Mouse (Mus musculus) heart, postnatal 0 days (tissue): ENCODE results near the gene Tcf19. TPM values are rescaled to one million over a fixed set of nuclear protein-coding genes. Genes with fewer than 3 reads are reported as not detected.

Source experiments
- ATAC-seq: fragments of 200-750 bp; cut with Nextera tagmentation; 2 replicates; pipeline ENCODE4 v1.8.0; 2017; ENCODE audit warnings: low read depth, moderate number of reproducible peaks, moderate library complexity; ENCODE audit not compliant: insufficient read depth
- DNase-seq: peaks from one replicate; pipeline ENCODE4 v3.0.0-alpha.2; 2016; ENCODE audit warnings: low spot score
- H3K27ac ChIP-seq: fragments of 300-500 bp; sonication (generic); 2 replicates; pipeline ENCODE4 v1.5.1; 2014; ENCODE audit warnings: low read depth, mild to moderate bottlenecking
- H3K27me3 ChIP-seq: fragments of 300-500 bp; sonication (generic); 2 replicates; pipeline ENCODE4 v1.6.1; 2014; ENCODE audit warnings: low read length, mixed read lengths; ENCODE audit not compliant: control insufficient read depth, insufficient read depth
- H3K36me3 ChIP-seq: fragments of 300-500 bp; sonication (generic); replicated peaks from 2 replicates; pipeline ENCODE4 v1.6.1; 2014; ENCODE audit warnings: low read length, mixed read lengths; ENCODE audit not compliant: control insufficient read depth, insufficient read depth
- H3K4me1 ChIP-seq: fragments of 300-500 bp; sonication (generic); 2 replicates; pipeline ENCODE4 v1.6.1; 2014; ENCODE audit warnings: antibody characterized with exemption; ENCODE audit not compliant: control insufficient read depth, insufficient read depth
- H3K4me2 ChIP-seq: fragments of 300-500 bp; sonication (generic); 2 replicates; pipeline ENCODE4 v1.6.1; 2014; ENCODE audit warnings: low read depth, mild to moderate bottlenecking, low read length, moderate library complexity
- H3K4me3 ChIP-seq: fragments of 300-500 bp; sonication (generic); 2 replicates; pipeline ENCODE4 v1.5.1; 2014; ENCODE audit warnings: low read depth, low read length
- H3K9ac ChIP-seq: fragments of 300-500 bp; sonication (generic); replicated peaks from 2 replicates; pipeline ENCODE4 v1.6.1; 2014; ENCODE audit warnings: low read depth, low read length, mixed read lengths
- H3K9me3 ChIP-seq: fragments of 300-500 bp; sonication (generic); replicated peaks from 2 replicates; pipeline ENCODE4 v1.6.1; 2016; ENCODE audit warnings: low read length; ENCODE audit not compliant: control insufficient read depth
- CTCF ChIP-seq: IDR thresholded peaks from 2 replicates; pipeline ENCODE4 v1.5.1; 2016; ENCODE audit warnings: antibody characterized with exemption, control low read depth, low read depth
- EP300 ChIP-seq: IDR thresholded peaks from 2 replicates; pipeline ENCODE4 v1.6.1; 2016; ENCODE audit warnings: antibody characterized with exemption, low read depth
- WGBS: fragments of 180-500 bp; shearing (Covaris S2); extraction: QIAGEN DNeasy Blood & Tissue Kit; methylation state at CpG from one replicate; pipeline ENCODE4 v1.1.7; 2014; 5-methylcytosine and 5-hydroxymethylcytosine counted together
- polyA plus RNA-seq: library from polyadenylated mRNA; unstranded; fragments of >200 nt; fragmentation: Nextera tagmentation; extraction: Ambion mirVana; gene quantifications from 2 replicates; pipeline ENCODE4 v1.2.1, GENCODE M21; 2015
- total RNA-seq: library from RNA; depleted of rRNA; stranded (reverse); fragments of >200 nt; gene quantifications from 2 replicates; pipeline ENCODE4 v1.2.3, GENCODE M21; 2014; ENCODE audit warnings: low replicate concordance

Tcf19 gene
- total and polyA plus RNA-seq, 2 experiments from 2014 or later: 21.3 to 68.0 TPM

- Histone ChIP-seq H3K27me3 (no peaks in the 10 kb centered on the region), H3K4me2 (no peak within 1 kb of the TSS), H3K4me3 (no peak within 1 kb of the TSS), H3K4me1 (no peaks in the 10 kb centered on the region), H3K9me3 (no peaks in the 10 kb centered on the region), H3K36me3 (0 out of 2 replicates have a peak, but pooled peaks cover 12% of the 10 kb centered on the region), H3K27ac (no peak within 1 kb of the TSS), H3K9ac (no peak within 1 kb of the TSS)
- no peak for TF ChIP-seq EP300
- no peak for TF ChIP-seq CTCF
- WGBS: 16% methylated on average over 7 of the region's 7 CpGs
- no peak for DNase-seq
- ATAC-seq: no peak
Observed at GRCm38 (mm10) chr17:35532901-35533300, 16.3 kb upstream of the Tcf19 start, which contains the start of gene Psors1c2. TSS of gene Psors1c2 (plus strand) at chr17:35533201.

- DNase-seq (no peak), ATAC-seq (no peak)
- Histone ChIP-seq H3K9ac (no peak overlapping the region), H3K4me1 (no peaks in the 10 kb centered on the region), H3K36me3 (0 out of 2 replicates have a peak, but pooled peaks cover 18% of the 10 kb centered on the region), H3K27ac (no peak overlapping the region), H3K4me2 (no peak overlapping the region), H3K4me3 (no peak overlapping the region), H3K27me3 (no peaks in the 10 kb centered on the region), H3K9me3 (no peaks in the 10 kb centered on the region)
- TF ChIP-seq CTCF (no peak), EP300 (no peak)
- 3% methylated on average over 3 of the region's 3 CpGs for WGBS
Observed at GRCm38 (mm10) chr17:35532360-35532759, 15.7 kb upstream of the Tcf19 start.

GRCm38 (mm10) chr17:35526644-35527043, 10.0 kb upstream of the Tcf19 start:
- Histone ChIP-seq H3K36me3 (peaks cover 46% of the 10 kb centered on the region), H3K9me3 (no peaks in the 10 kb centered on the region), H3K27ac (no peak overlapping the region), H3K4me3 (no peak overlapping the region), H3K9ac (no peak overlapping the region), H3K4me1 (no peaks in the 10 kb centered on the region), H3K27me3 (no peaks in the 10 kb centered on the region), H3K4me2 (no peak overlapping the region)
- WGBS: 60% methylated on average over 8 of the region's 8 CpGs
- DNase-seq (no peak), ATAC-seq (no peak)
- TF ChIP-seq EP300: no peak
- no peak for TF ChIP-seq CTCF

- Histone ChIP-seq H3K4me1 (no peaks in the 10 kb centered on the region), H3K36me3 (peaks cover 51% of the 10 kb centered on the region), H3K9ac (no peak overlapping the region), H3K4me2 (no peak overlapping the region), H3K4me3 (no peak overlapping the region), H3K27me3 (no peaks in the 10 kb centered on the region), H3K27ac (no peak overlapping the region), H3K9me3 (no peaks in the 10 kb centered on the region)
- no peak for ATAC-seq
- WGBS: 92% methylated on average over 9 of the region's 9 CpGs
- no peak for DNase-seq
- no peak for TF ChIP-seq CTCF
- no peak for TF ChIP-seq EP300
Observed at GRCm38 (mm10) chr17:35524354-35524753, 7.7 kb upstream of the Tcf19 start.

GRCm38 (mm10) chr17:35517526-35517925, 902 bp upstream of the Tcf19 start:
- peak overlapping the region; percentile 84 for H3K4me2 ChIP-seq
- no peaks in the 10 kb centered on the region for H3K27me3 ChIP-seq
- peaks cover 12% of the 10 kb centered on the region; the same call in 1 of the 2 replicates for H3K36me3 ChIP-seq
- ATAC-seq: no peak
- H3K9me3 ChIP-seq: no peaks in the 10 kb centered on the region
- 7% methylated on average over 12 of the region's 12 CpGs for WGBS
- peak overlapping the region; percentile 64 for H3K4me3 ChIP-seq
- peak overlapping the region; percentile 46 for H3K9ac ChIP-seq
- peaks cover 21% of the 10 kb centered on the region for H3K4me1 ChIP-seq
- H3K27ac ChIP-seq: peak overlapping the region; percentile 52
- TF ChIP-seq CTCF (no peak), EP300 (no peak)
- no peak for DNase-seq

- WGBS: 3% methylated on average over 25 of the region's 25 CpGs
- TF ChIP-seq CTCF (no peak), EP300 (no peak)
- Histone ChIP-seq H3K4me3 (peak overlapping the region; percentile 64), H3K27me3 (no peaks in the 10 kb centered on the region), H3K4me1 (peaks cover 21% of the 10 kb centered on the region), H3K9me3 (no peaks in the 10 kb centered on the region), H3K27ac (peak overlapping the region; percentile 4; the same call in 1 of the 2 replicates), H3K36me3 (peaks cover 7% of the 10 kb centered on the region; the same call in 1 of the 2 replicates), H3K4me2 (peak overlapping the region; percentile 84), H3K9ac (peak overlapping the region; percentile 64)
- peak; percentile 24 for ATAC-seq
- DNase-seq: peak; percentile 8
Observed at GRCm38 (mm10) chr17:35515911-35516640, 548 bp downstream of the Tcf19 start.
